ENCODE assay signal across 22 mouse cellular contexts in the genomic region with DNA sequence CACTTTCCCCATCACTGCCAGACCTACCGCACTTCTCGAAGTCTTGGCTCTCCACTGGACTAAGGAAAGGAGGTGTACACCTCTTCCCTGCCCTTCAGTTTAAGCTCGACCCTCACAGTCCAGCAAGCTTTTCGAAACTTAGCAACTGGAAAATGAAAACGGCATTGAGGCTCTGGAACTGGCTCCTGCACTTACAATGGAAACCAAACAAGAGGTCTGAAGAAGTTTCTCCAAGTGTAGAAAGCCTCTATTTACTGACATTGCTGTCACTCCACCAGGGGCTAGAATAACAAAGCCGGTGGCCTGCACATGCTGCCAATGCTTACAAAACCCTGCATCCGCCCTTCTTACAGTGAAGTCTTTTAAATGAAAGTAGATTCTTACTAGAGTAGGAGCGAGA. TPM values are rescaled to one million over a fixed set of nuclear protein-coding genes. Genes with fewer than 3 reads are reported as not detected.
"Had no signal": no experiment of that assay in that cellular context is flagged by ENCODE, and none has a peak within 500 bp of the region (broad histone marks: within the 10 kb centered on the region; RNA-seq: fewer than 3 reads in every experiment).

No protein-coding gene starts in this region.

- H3K4me3 ChIP-seq: kidney, embryonic 15.5 days; limb, embryonic 15.5 days; liver, embryonic 12.5 days; neural tube, embryonic 13.5 days had no signal

- H3K9ac ChIP-seq: kidney, embryonic 15.5 days; limb, embryonic 15.5 days; liver, embryonic 12.5 days; lung, embryonic 14.5 days; neural tube, embryonic 13.5 days had no signal

- H3K9me3 ChIP-seq: kidney, embryonic 15.5 days; limb, embryonic 15.5 days; liver, embryonic 12.5 days; neural tube, embryonic 13.5 days had no signal

- H3K4me2 ChIP-seq: kidney, embryonic 15.5 days; limb, embryonic 15.5 days; liver, embryonic 12.5 days; lung, embryonic 14.5 days had no signal

- H3K27ac ChIP-seq: kidney, embryonic 15.5 days; limb, embryonic 15.5 days; liver, embryonic 12.5 days; macrophage; neural tube, embryonic 13.5 days had no signal

- H3K36me3 ChIP-seq: kidney, embryonic 15.5 days; limb, embryonic 15.5 days; liver, embryonic 12.5 days; neural tube, embryonic 13.5 days had no signal

- DNase-seq: kidney, adult 2 months; kidney, postnatal 14 days; lung, embryonic 14.5 days; lung, postnatal 10 days; right cerebral cortex, postnatal 4 days; spleen, adult 18-20 months; thymus, adult 18-20 months; thymus, postnatal 14 days had no signal

- ATAC-seq: intestine, embryonic 16.5 days; liver, embryonic 12.5 days had no signal

RNA-seq across cellular contexts. Expression of a gene that starts 11.1 kb away (rescaled TPM):
- total RNA-seq: layer of hippocampus, adult 8-10 months; layer of hippocampus, postnatal 14 days; left cerebral cortex, adult 18-20 months; left cerebral cortex, postnatal 10 days; left cerebral cortex, postnatal 4 days had no signal
- polyA plus RNA-seq: intestine, embryonic 16.5 days; kidney, adult 2 months; kidney, embryonic 15.5 days; large intestine, adult 2 months; limb, embryonic 15.5 days; liver, embryonic 12.5 days; liver, embryonic 16.5 days; lung, embryonic 14.5 days; macrophage; stomach, embryonic 14.5 days had no signal
